ENCODE assay signal across 23 mouse cellular contexts in genomic region chr14:45478515-45478914, GRCm38 (mm10). TPM values are rescaled to one million over a fixed set of nuclear protein-coding genes. Genes with fewer than 3 reads are reported as not detected.
DNase-seq lines count a peak whose midpoint lies in the region; ATAC-seq and TF ChIP-seq lines count a peak whose summit lies in the region.
"Had no signal": no experiment of that assay in that cellular context is flagged by ENCODE, and none has a peak within 500 bp of the region (broad histone marks: within the 10 kb centered on the region; RNA-seq: fewer than 3 reads in every experiment).

No protein-coding gene starts in this region.

- H3K4me2 ChIP-seq in intestine, embryonic 14.5 days (ENCODE audit: low read length) = no peak overlapping the region
- no peak overlapping the region for H3K4me2 ChIP-seq in intestine, embryonic 15.5 days (replicated peaks)
- H3K4me2 ChIP-seq: forebrain, embryonic 13.5 days; hindbrain, embryonic 14.5 days; limb, embryonic 13.5 days; midbrain, embryonic 13.5 days; neural tube, embryonic 13.5 days had no signal

- H3K9ac ChIP-seq in intestine, embryonic 14.5 days (ENCODE audit: low read length) = no peak overlapping the region
- H3K9ac ChIP-seq in intestine, embryonic 15.5 days = no peak overlapping the region
- H3K9ac ChIP-seq in liver, adult 2 months (ENCODE audit: low read depth, low read length) = no peak overlapping the region
- H3K9ac ChIP-seq: forebrain, embryonic 13.5 days; hindbrain, embryonic 14.5 days; limb, embryonic 13.5 days; liver, postnatal 0 days; midbrain, embryonic 13.5 days; neural tube, embryonic 13.5 days had no signal

- ATAC-seq in intestine, embryonic 14.5 days (replicated peaks; ENCODE audit: low FRiP score, low TSS enrichment, low read depth) = no peak
- ATAC-seq in intestine, embryonic 15.5 days = no peak
- ATAC-seq: activated CD4-positive, CD25-positive, alpha-beta regulatory T cell, adult 4 months; CD4-positive, CD25-positive, alpha-beta regulatory T cell, adult 4 months; forebrain, embryonic 13.5 days; midbrain, embryonic 13.5 days had no signal

- no peak overlapping the region for H3K4me3 ChIP-seq in heart, embryonic 10.5 days
- no peak overlapping the region for H3K4me3 ChIP-seq in intestine, embryonic 14.5 days (ENCODE audit: low read depth, low read length)
- H3K4me3 ChIP-seq in intestine, embryonic 15.5 days (replicated peaks) = no peak overlapping the region
- no peak overlapping the region for H3K4me3 ChIP-seq in liver, adult 2 months (ENCODE audit: insufficient read depth, low read depth, low read length)
- H3K4me3 ChIP-seq: erythroblast, embryonic 14.5 days; forebrain, embryonic 13.5 days; limb, embryonic 13.5 days; midbrain, embryonic 13.5 days; neural tube, embryonic 13.5 days had no signal

- H3K4me1 ChIP-seq in heart, embryonic 10.5 days = peaks cover 17% of the 10 kb centered on the region
- peaks cover 12% of the 10 kb centered on the region for H3K4me1 ChIP-seq in intestine, embryonic 14.5 days (replicated peaks; ENCODE audit: control insufficient read depth, insufficient read depth, low read length)
- H3K4me1 ChIP-seq in intestine, embryonic 15.5 days (replicated peaks) = 0 out of 2 replicates have a peak, but pooled peaks cover 6% of the 10 kb centered on the region
- peaks cover 31% of the 10 kb centered on the region for H3K4me1 ChIP-seq in liver, adult 2 months (ENCODE audit: control insufficient read depth, insufficient read depth, low read length)
- H3K4me1 ChIP-seq: forebrain, embryonic 13.5 days; limb, embryonic 13.5 days; midbrain, embryonic 13.5 days had no signal

- no peaks in the 10 kb centered on the region for H3K9me3 ChIP-seq in heart, embryonic 10.5 days
- no peaks in the 10 kb centered on the region for H3K9me3 ChIP-seq in intestine, embryonic 14.5 days (ENCODE audit: control insufficient read depth, low read length)
- no peaks in the 10 kb centered on the region for H3K9me3 ChIP-seq in intestine, embryonic 15.5 days
- H3K9me3 ChIP-seq: forebrain, embryonic 13.5 days; limb, embryonic 13.5 days; midbrain, embryonic 13.5 days; neural tube, embryonic 13.5 days had no signal

- no peak for TF ChIP-seq POLR2A in liver, adult 2 months (IDR thresholded peaks at IDR 0.05; ENCODE audit: extremely low read depth, insufficient read depth, low read length)

- peaks cover 66% of the 10 kb centered on the region for H3K36me3 ChIP-seq in heart, embryonic 10.5 days
- peaks cover 49% of the 10 kb centered on the region for H3K36me3 ChIP-seq in intestine, embryonic 14.5 days (ENCODE audit: control insufficient read depth, insufficient read depth, low read length)
- H3K36me3 ChIP-seq in intestine, embryonic 15.5 days = peaks cover 12% of the 10 kb centered on the region; the same call in 1 of the 2 replicates
- H3K36me3 ChIP-seq in liver, adult 2 months (ENCODE audit: control insufficient read depth, insufficient read depth, low read length) = peaks cover 21% of the 10 kb centered on the region

- 72% methylated on average over 3 of the region's 3 CpGs for WGBS in heart, embryonic 10.5 days
- 18% methylated on average over 3 of the region's 3 CpGs for WGBS in intestine, embryonic 14.5 days
- 26% methylated on average over 3 of the region's 3 CpGs for WGBS in intestine, embryonic 15.5 days
- WGBS in liver, adult 2 months = 9% methylated on average over 3 of the region's 3 CpGs

- TF ChIP-seq CTCF in liver, adult 2 months (IDR thresholded peaks at IDR 0.05; ENCODE audit: low read depth, low read length) = no peak

- H3K79me2 ChIP-seq in liver, adult 2 months (ENCODE audit: control insufficient read depth, insufficient read depth, low read length) = peaks cover 17% of the 10 kb centered on the region; the same call in 1 of the 2 replicates

- DNase-seq in heart, adult 11 months = peak; percentile 80
- DNase-seq in heart, embryonic 10.5 days (ENCODE audit: low spot score) = no peak
- no peak for DNase-seq in intestine, embryonic 14.5 days (ENCODE audit: low spot score)
- DNase-seq in liver, adult 2 months (ENCODE audit: extremely low read depth, low read depth, low spot score) = peak; percentile 55
- DNase-seq in liver = no peak
- peak; percentile 22 for DNase-seq in Muller cell, postnatal 12 days (ENCODE audit: inconsistent ontology term)
- DNase-seq: adrenal gland, postnatal 10 days; cerebellum, adult 9-11 months; gastrocnemius, postnatal 25 days; layer of hippocampus, postnatal 36 days; right cerebral cortex, adult 18-20 months; thymus, postnatal 25 days had no signal

- no peak overlapping the region for H3K27ac ChIP-seq in heart, embryonic 10.5 days
- H3K27ac ChIP-seq in intestine, embryonic 14.5 days (ENCODE audit: low read depth) = peak overlapping the region; percentile 24; the same call in 1 of the 2 replicates
- H3K27ac ChIP-seq in intestine, embryonic 15.5 days = no peak overlapping the region
- H3K27ac ChIP-seq in liver, adult 2 months (replicated peaks; ENCODE audit: insufficient read depth, low read depth, low read length) = peak overlapping the region; percentile 62
- H3K27ac ChIP-seq: forebrain, embryonic 13.5 days; hindbrain, embryonic 14.5 days; limb, embryonic 13.5 days; midbrain, embryonic 13.5 days had no signal

- H3K27me3 ChIP-seq in heart, embryonic 10.5 days (ENCODE audit: insufficient read depth, poor library complexity, severe bottlenecking) = no peaks in the 10 kb centered on the region
- no peaks in the 10 kb centered on the region for H3K27me3 ChIP-seq in intestine, embryonic 14.5 days (replicated peaks; ENCODE audit: control insufficient read depth, insufficient read depth, low read length)
- H3K27me3 ChIP-seq in intestine, embryonic 15.5 days (replicated peaks) = no peaks in the 10 kb centered on the region
- no peaks in the 10 kb centered on the region for H3K27me3 ChIP-seq in liver, adult 2 months (ENCODE audit: control insufficient read depth, insufficient read depth, low read length)
- H3K27me3 ChIP-seq: forebrain, embryonic 13.5 days; limb, embryonic 13.5 days; midbrain, embryonic 13.5 days; neural tube, embryonic 13.5 days had no signal

RNA-seq across cellular contexts. Expression of gene Fermt2, which starts 51.4 kb away (rescaled TPM):
- polyA plus RNA-seq in heart, embryonic 10.5 days (2016; fragmentation: Nextera tagmentation; extraction: Ambion mirVana) = 175 and 176 TPM in 2 replicates
- 177 and 202 TPM in 2 replicates for polyA plus RNA-seq in intestine, embryonic 14.5 days (2014; fragmentation: Nextera tagmentation; extraction: Ambion mirVana)
- 163 and 169 TPM in 2 replicates for polyA plus RNA-seq in intestine, embryonic 15.5 days (2015; fragmentation: Nextera tagmentation; extraction: Ambion mirVana)
- 95.1 and 104 TPM in 2 replicates for total RNA-seq in liver, adult 2 months (2014; rRNA removed)
- polyA plus RNA-seq in liver, adult 2 months (2012; rRNA removed) = 37.4 and 49.7 TPM in 2 replicates
- total RNA-seq: megakaryocyte, adult 5-6 weeks had no signal
- polyA plus RNA-seq: CD4-positive, CD25-positive, alpha-beta regulatory T cell, adult 4 months; erythroblast, embryonic 14.5 days had no signal

Comparison
In these comparisons a context has a peak if more than half of its experiments do, and no peak if none do; other contexts are left out.
1. DNase-seq: peak in heart, adult 11 months (single experiment), liver, adult 2 months (single experiment) and Muller cell, postnatal 12 days (single experiment); none in heart, embryonic 10.5 days (single experiment), intestine, embryonic 14.5 days (single experiment) and liver (single experiment).
2. H3K27ac ChIP-seq: peak in intestine, embryonic 14.5 days (single experiment) and liver, adult 2 months (single experiment); none in heart, embryonic 10.5 days (single experiment) and intestine, embryonic 15.5 days (single experiment).